Mouse (Mus musculus): ENCODE results near the gene Krtap24-1. TPM values are rescaled to one million over a fixed set of nuclear protein-coding genes. Genes with fewer than 3 reads are reported as not detected.

Gene Krtap24-1
- not detected in 2 replicates for polyA plus RNA-seq (2015; fragmentation: Nextera tagmentation; extraction: Ambion mirVana)

- no peak within 1 kb of the TSS for H3K4me2 ChIP-seq (ENCODE audit: low read depth, low read length)
- no peak within 1 kb of the TSS for H3K4me3 ChIP-seq (ENCODE audit: low read length)
- no peaks in the 10 kb centered on the region for H3K4me1 ChIP-seq (replicated peaks; ENCODE audit: control insufficient read depth, insufficient read depth, low read length)
- H3K9ac ChIP-seq (ENCODE audit: low read length), result no peak within 1 kb of the TSS
- H3K36me3 ChIP-seq (ENCODE audit: control insufficient read depth, insufficient read depth, low read length), result no peaks in the 10 kb centered on the region
- no peaks in the 10 kb centered on the region for H3K9me3 ChIP-seq (ENCODE audit: control insufficient read depth, low read length)
- no peak for ATAC-seq (ENCODE audit: low read depth)
- H3K27me3 ChIP-seq (ENCODE audit: control insufficient read depth, insufficient read depth, low read depth, low read length), result peaks cover 24% of the 10 kb centered on the region
- H3K27ac ChIP-seq (ENCODE audit: low read length), result no peak within 1 kb of the TSS
- 85% methylated on average over 8 of the region's 8 CpGs for WGBS
These were observed at the start of gene Krtap24-1 for GRCm38 (mm10) chr16:88611922-88612321. Gene Krtap24-1 (minus strand): TSS chr16:88612279.

- H3K27me3 ChIP-seq (ENCODE audit: control insufficient read depth, insufficient read depth, low read depth, low read length), result no peaks in the 10 kb centered on the region
- no peaks in the 10 kb centered on the region for H3K36me3 ChIP-seq (ENCODE audit: control insufficient read depth, insufficient read depth, low read length)
- H3K4me2 ChIP-seq (ENCODE audit: low read depth, low read length), result no peak overlapping the region
- no peak overlapping the region for H3K9ac ChIP-seq (ENCODE audit: low read length)
- H3K27ac ChIP-seq (ENCODE audit: low read length), result no peak overlapping the region
- H3K4me1 ChIP-seq (replicated peaks; ENCODE audit: control insufficient read depth, insufficient read depth, low read length), result no peaks in the 10 kb centered on the region
- no peak overlapping the region for H3K4me3 ChIP-seq (ENCODE audit: low read length)
- no peak for ATAC-seq (ENCODE audit: low read depth)
- H3K9me3 ChIP-seq (ENCODE audit: control insufficient read depth, low read length), result no peaks in the 10 kb centered on the region
- 40% methylated on average over 1 of the region's 1 CpGs for WGBS
These were observed 45.3 kb upstream of the Krtap24-1 start for GRCm38 (mm10) chr16:88657426-88657825.

DNA sequence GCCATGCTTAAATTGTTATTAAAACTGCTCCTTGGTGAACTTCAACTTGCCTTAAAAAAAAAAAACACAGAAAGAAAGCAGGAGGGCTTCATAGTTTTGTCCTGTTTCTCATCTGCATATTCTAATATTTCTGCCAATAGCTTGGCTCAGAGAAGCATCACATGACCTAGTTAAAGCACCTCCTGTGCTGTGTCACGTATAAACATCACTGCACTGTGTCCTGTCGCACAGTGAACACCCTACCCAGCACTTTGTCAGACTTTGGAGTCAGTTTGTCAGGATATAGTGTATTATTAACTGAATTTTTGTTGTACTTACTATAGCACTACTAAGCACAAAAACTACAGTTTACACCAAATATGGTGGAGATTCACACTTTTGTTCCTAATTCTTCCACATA lies 39.9 kb upstream of the Krtap24-1 start:
- Histone ChIP-seq H3K36me3 (ENCODE audit: control insufficient read depth, insufficient read depth, low read length) (no peaks in the 10 kb centered on the region), H3K4me1 (replicated peaks; ENCODE audit: control insufficient read depth, insufficient read depth, low read length) (no peaks in the 10 kb centered on the region), H3K4me2 (ENCODE audit: low read depth, low read length) (no peak overlapping the region), H3K4me3 (ENCODE audit: low read length) (no peak overlapping the region), H3K27ac (ENCODE audit: low read length) (no peak overlapping the region), H3K9me3 (ENCODE audit: control insufficient read depth, low read length) (no peaks in the 10 kb centered on the region), H3K9ac (ENCODE audit: low read length) (no peak overlapping the region), H3K27me3 (ENCODE audit: control insufficient read depth, insufficient read depth, low read depth, low read length) (no peaks in the 10 kb centered on the region)
- no peak for ATAC-seq (ENCODE audit: low read depth)
- 49% methylated on average over 2 of the region's 2 CpGs for WGBS

GRCm38 (mm10) chr16:88651082-88651481 lies 39.0 kb upstream of the Krtap24-1 start:
- Histone ChIP-seq H3K27ac (ENCODE audit: low read length) (no peak overlapping the region), H3K27me3 (ENCODE audit: control insufficient read depth, insufficient read depth, low read depth, low read length) (no peaks in the 10 kb centered on the region), H3K4me2 (ENCODE audit: low read depth, low read length) (no peak overlapping the region), H3K9ac (ENCODE audit: low read length) (no peak overlapping the region), H3K4me1 (replicated peaks; ENCODE audit: control insufficient read depth, insufficient read depth, low read length) (no peaks in the 10 kb centered on the region), H3K4me3 (ENCODE audit: low read length) (no peak overlapping the region), H3K36me3 (ENCODE audit: control insufficient read depth, insufficient read depth, low read length) (no peaks in the 10 kb centered on the region), H3K9me3 (ENCODE audit: control insufficient read depth, low read length) (no peaks in the 10 kb centered on the region)
- 53% methylated on average over 1 of the region's 1 CpGs for WGBS
- ATAC-seq (ENCODE audit: low read depth), result no peak

DNA sequence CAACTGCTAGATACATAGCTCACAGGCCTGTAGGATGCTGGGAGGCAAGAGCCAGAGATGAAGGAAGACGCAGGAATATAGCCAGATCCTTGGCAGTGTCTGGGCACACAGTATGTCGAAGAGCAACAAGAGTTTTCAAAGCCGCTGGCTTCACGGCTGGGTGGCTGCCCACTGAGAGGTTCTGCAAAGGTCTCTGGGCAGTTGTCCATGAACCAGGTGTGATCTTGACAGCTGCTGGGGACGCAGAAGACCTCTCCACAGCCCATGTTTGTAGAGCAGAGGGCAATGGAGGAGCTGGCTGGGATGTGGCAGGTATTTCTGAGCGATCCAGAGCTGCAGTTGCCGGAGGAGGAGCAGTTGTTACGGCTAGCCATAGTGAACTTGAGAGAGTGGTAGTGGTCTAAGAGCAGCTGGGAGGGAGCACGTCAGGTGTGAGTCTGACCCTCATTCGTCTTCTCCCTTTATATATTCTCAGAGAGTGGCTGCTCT lies 35.3 kb upstream of the Krtap24-1 start, which contains the start of gene Krtap26-1:
Krtap26-1 (minus strand) TSS at position 439 of the 489 bp plus-strand sequence.
- H3K4me1 ChIP-seq (replicated peaks; ENCODE audit: control insufficient read depth, insufficient read depth, low read length), result no peaks in the 10 kb centered on the region
- H3K36me3 ChIP-seq (ENCODE audit: control insufficient read depth, insufficient read depth, low read length), result no peaks in the 10 kb centered on the region
- H3K4me3 ChIP-seq (ENCODE audit: low read length), result no peak within 1 kb of the TSS
- ATAC-seq (ENCODE audit: low read depth), result no peak
- H3K9me3 ChIP-seq (ENCODE audit: control insufficient read depth, low read length), result no peaks in the 10 kb centered on the region
- H3K27me3 ChIP-seq (ENCODE audit: control insufficient read depth, insufficient read depth, low read depth, low read length), result no peaks in the 10 kb centered on the region
- H3K27ac ChIP-seq (ENCODE audit: low read length), result no peak within 1 kb of the TSS
- H3K9ac ChIP-seq (ENCODE audit: low read length), result no peak within 1 kb of the TSS
- 85% methylated on average over 10 of the region's 10 CpGs for WGBS
- H3K4me2 ChIP-seq (ENCODE audit: low read depth, low read length), result no peak within 1 kb of the TSS

GRCm38 (mm10) chr16:88646366-88647111 lies 34.5 kb upstream of the Krtap24-1 start:
- no peaks in the 10 kb centered on the region for H3K27me3 ChIP-seq (ENCODE audit: control insufficient read depth, insufficient read depth, low read depth, low read length)
- no peaks in the 10 kb centered on the region for H3K9me3 ChIP-seq (ENCODE audit: control insufficient read depth, low read length)
- H3K27ac ChIP-seq (ENCODE audit: low read length), result no peak overlapping the region
- no peaks in the 10 kb centered on the region for H3K36me3 ChIP-seq (ENCODE audit: control insufficient read depth, insufficient read depth, low read length)
- H3K4me3 ChIP-seq (ENCODE audit: low read length), result no peak overlapping the region
- H3K4me2 ChIP-seq (ENCODE audit: low read depth, low read length), result no peak overlapping the region
- no peaks in the 10 kb centered on the region for H3K4me1 ChIP-seq (replicated peaks; ENCODE audit: control insufficient read depth, insufficient read depth, low read length)
- ATAC-seq (ENCODE audit: low read depth), result no peak
- WGBS, result 70% methylated on average over 8 of the region's 8 CpGs
- H3K9ac ChIP-seq (ENCODE audit: low read length), result no peak overlapping the region

DNA sequence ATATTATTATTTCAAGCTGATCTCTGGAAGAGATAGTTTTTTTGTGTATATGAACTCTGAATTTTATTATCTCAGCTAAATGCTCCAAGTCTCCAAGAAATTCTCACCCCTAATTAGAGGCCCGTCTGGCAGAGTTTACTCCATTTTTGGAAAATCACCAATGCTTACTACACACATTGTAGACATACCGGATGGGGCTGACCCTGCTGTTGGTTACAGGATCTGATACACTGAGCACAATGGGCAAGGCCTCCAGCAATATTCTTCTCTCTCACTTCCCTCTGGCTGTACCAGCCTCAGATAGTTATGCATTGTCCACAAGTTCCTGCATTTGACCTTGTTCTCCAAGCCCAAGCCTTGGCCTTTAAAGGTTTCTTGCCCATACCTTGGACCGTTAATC lies 28.0 kb upstream of the Krtap24-1 start:
- Histone ChIP-seq H3K27me3 (ENCODE audit: control insufficient read depth, insufficient read depth, low read depth, low read length) (no peaks in the 10 kb centered on the region), H3K4me1 (replicated peaks; ENCODE audit: control insufficient read depth, insufficient read depth, low read length) (no peaks in the 10 kb centered on the region), H3K4me3 (ENCODE audit: low read length) (no peak overlapping the region), H3K9ac (ENCODE audit: low read length) (no peak overlapping the region), H3K36me3 (ENCODE audit: control insufficient read depth, insufficient read depth, low read length) (no peaks in the 10 kb centered on the region), H3K27ac (ENCODE audit: low read length) (no peak overlapping the region), H3K4me2 (ENCODE audit: low read depth, low read length) (no peak overlapping the region), H3K9me3 (ENCODE audit: control insufficient read depth, low read length) (no peaks in the 10 kb centered on the region)
- WGBS, result 65% methylated on average over 3 of the region's 3 CpGs
- no peak for ATAC-seq (ENCODE audit: low read depth)

- H3K4me1 ChIP-seq (replicated peaks; ENCODE audit: control insufficient read depth, insufficient read depth, low read length), result no peaks in the 10 kb centered on the region
- no peak for ATAC-seq (ENCODE audit: low read depth)
- no peak overlapping the region for H3K4me2 ChIP-seq (ENCODE audit: low read depth, low read length)
- no peaks in the 10 kb centered on the region for H3K9me3 ChIP-seq (ENCODE audit: control insufficient read depth, low read length)
- H3K9ac ChIP-seq (ENCODE audit: low read length), result no peak overlapping the region
- H3K27ac ChIP-seq (ENCODE audit: low read length), result no peak overlapping the region
- WGBS, result 35% methylated on average over 4 of the region's 4 CpGs
- H3K36me3 ChIP-seq (ENCODE audit: control insufficient read depth, insufficient read depth, low read length), result no peaks in the 10 kb centered on the region
- H3K4me3 ChIP-seq (ENCODE audit: low read length), result no peak overlapping the region
- H3K27me3 ChIP-seq (ENCODE audit: control insufficient read depth, insufficient read depth, low read depth, low read length), result no peaks in the 10 kb centered on the region
These were observed 23.1 kb upstream of the Krtap24-1 start for GRCm38 (mm10) chr16:88635142-88635541.

DNA sequence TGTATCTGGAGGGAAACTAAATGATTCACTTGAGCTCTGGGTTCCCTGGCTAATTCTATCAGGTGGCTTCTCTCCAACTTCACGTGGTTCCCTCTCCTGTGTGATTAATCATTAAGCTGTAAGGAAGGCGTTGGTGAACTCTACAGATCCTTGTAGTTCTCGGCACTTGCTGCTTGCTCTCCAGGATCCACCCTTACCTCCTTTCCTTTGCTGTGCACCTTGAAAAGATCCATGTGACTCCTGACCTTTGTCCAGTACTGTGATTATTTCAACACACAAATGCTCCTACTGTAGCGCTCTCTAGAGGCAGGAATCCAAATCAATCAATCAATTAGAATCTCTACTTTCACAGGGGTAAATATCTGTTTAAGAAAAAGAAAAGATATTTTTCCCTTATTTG lies 19.4 kb upstream of the Krtap24-1 start:
- 32% methylated on average over 4 of the region's 4 CpGs for WGBS
- no peak overlapping the region for H3K4me3 ChIP-seq (ENCODE audit: low read length)
- no peak overlapping the region for H3K27ac ChIP-seq (ENCODE audit: low read length)
- H3K36me3 ChIP-seq (ENCODE audit: control insufficient read depth, insufficient read depth, low read length), result no peaks in the 10 kb centered on the region
- H3K4me2 ChIP-seq (ENCODE audit: low read depth, low read length), result no peak overlapping the region
- H3K4me1 ChIP-seq (replicated peaks; ENCODE audit: control insufficient read depth, insufficient read depth, low read length), result no peaks in the 10 kb centered on the region
- no peaks in the 10 kb centered on the region for H3K9me3 ChIP-seq (ENCODE audit: control insufficient read depth, low read length)
- H3K27me3 ChIP-seq (ENCODE audit: control insufficient read depth, insufficient read depth, low read depth, low read length), result no peaks in the 10 kb centered on the region; the same call in 1 of the 2 replicates
- ATAC-seq (ENCODE audit: low read depth), result no peak
- H3K9ac ChIP-seq (ENCODE audit: low read length), result no peak overlapping the region

Data from lung, embryonic 16.5 days (tissue).